Mouse (Mus musculus) stomach, postnatal 0 days (tissue): Measurements from ENCODE around the gene Prrxl1.

Experiments used
- CTCF ChIP-seq: IDR thresholded peaks from 2 replicates; pipeline ENCODE4 v1.5.1; 2016; ENCODE audit warnings: antibody characterized with exemption, low read depth, mild to moderate bottlenecking, moderate library complexity
- EP300 ChIP-seq: optimal IDR thresholded peaks from 2 replicates; pipeline ENCODE3; 2016; ENCODE audit warnings: antibody characterized with exemption

DNA sequence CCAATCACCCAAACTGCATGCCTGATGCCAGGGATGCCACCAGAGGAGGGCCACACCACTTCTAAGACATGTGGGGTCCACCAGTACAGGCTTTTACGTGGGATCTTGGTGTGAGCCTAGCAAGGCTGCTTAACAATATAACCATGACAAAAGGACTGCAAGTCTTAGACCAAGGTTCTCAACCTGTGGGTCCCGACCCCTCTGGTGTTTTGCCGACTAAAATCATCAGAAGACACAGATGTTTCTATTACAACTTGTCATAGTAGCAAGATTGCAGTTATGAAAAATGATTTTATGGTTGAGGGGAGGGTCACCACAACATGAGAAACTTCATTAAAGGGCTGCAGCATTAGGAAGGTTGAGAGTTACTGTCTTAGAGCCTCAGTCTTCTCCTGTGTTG is 79.4 kb downstream of the Prrxl1 start:
- no peak for TF ChIP-seq CTCF
- TF ChIP-seq EP300 = no peak
